Mouse (Mus musculus) heart, postnatal 0 days (tissue): ENCODE results near the gene Akr1b8. TPM values are rescaled to one million over a fixed set of nuclear protein-coding genes. Genes with fewer than 3 reads are reported as not detected.
A peak's percentile ranks its signal among the peaks of the same experiment; 100 is the strongest.
"Not testable (repeated sequence)": the region's sequence is repeated elsewhere in the genome, so short reads cannot be mapped to it uniquely, and the experiment has no call there.

Experiments used
- ATAC-seq: fragments of 200-750 bp; cut with Nextera tagmentation; 2 replicates; pipeline ENCODE4 v1.8.0; 2017; ENCODE audit warnings: low read depth, moderate number of reproducible peaks, moderate library complexity; ENCODE audit not compliant: insufficient read depth
- DNase-seq: peaks from one replicate; pipeline ENCODE4 v3.0.0-alpha.2; 2016; ENCODE audit warnings: low spot score
- H3K27ac ChIP-seq: fragments of 300-500 bp; sonication (generic); 2 replicates; pipeline ENCODE4 v1.5.1; 2014; ENCODE audit warnings: low read depth, mild to moderate bottlenecking
- H3K27me3 ChIP-seq: fragments of 300-500 bp; sonication (generic); 2 replicates; pipeline ENCODE4 v1.6.1; 2014; ENCODE audit warnings: low read length, mixed read lengths; ENCODE audit not compliant: control insufficient read depth, insufficient read depth
- H3K36me3 ChIP-seq: fragments of 300-500 bp; sonication (generic); replicated peaks from 2 replicates; pipeline ENCODE4 v1.6.1; 2014; ENCODE audit warnings: low read length, mixed read lengths; ENCODE audit not compliant: control insufficient read depth, insufficient read depth
- H3K4me1 ChIP-seq: fragments of 300-500 bp; sonication (generic); 2 replicates; pipeline ENCODE4 v1.6.1; 2014; ENCODE audit warnings: antibody characterized with exemption; ENCODE audit not compliant: control insufficient read depth, insufficient read depth
- H3K4me2 ChIP-seq: fragments of 300-500 bp; sonication (generic); 2 replicates; pipeline ENCODE4 v1.6.1; 2014; ENCODE audit warnings: low read depth, mild to moderate bottlenecking, low read length, moderate library complexity
- H3K4me3 ChIP-seq: fragments of 300-500 bp; sonication (generic); 2 replicates; pipeline ENCODE4 v1.5.1; 2014; ENCODE audit warnings: low read depth, low read length
- H3K9ac ChIP-seq: fragments of 300-500 bp; sonication (generic); replicated peaks from 2 replicates; pipeline ENCODE4 v1.6.1; 2014; ENCODE audit warnings: low read depth, low read length, mixed read lengths
- H3K9me3 ChIP-seq: fragments of 300-500 bp; sonication (generic); replicated peaks from 2 replicates; pipeline ENCODE4 v1.6.1; 2016; ENCODE audit warnings: low read length; ENCODE audit not compliant: control insufficient read depth
- CTCF ChIP-seq: IDR thresholded peaks from 2 replicates; pipeline ENCODE4 v1.5.1; 2016; ENCODE audit warnings: antibody characterized with exemption, control low read depth, low read depth
- EP300 ChIP-seq: IDR thresholded peaks from 2 replicates; pipeline ENCODE4 v1.6.1; 2016; ENCODE audit warnings: antibody characterized with exemption, low read depth
- WGBS: fragments of 180-500 bp; shearing (Covaris S2); extraction: QIAGEN DNeasy Blood & Tissue Kit; methylation state at CpG from one replicate; pipeline ENCODE4 v1.1.7; 2014; 5-methylcytosine and 5-hydroxymethylcytosine counted together
- polyA plus RNA-seq: library from polyadenylated mRNA; unstranded; fragments of >200 nt; fragmentation: Nextera tagmentation; extraction: Ambion mirVana; gene quantifications from 2 replicates; pipeline ENCODE4 v1.2.1, GENCODE M21; 2015
- total RNA-seq: library from RNA; depleted of rRNA; stranded (reverse); fragments of >200 nt; gene quantifications from 2 replicates; pipeline ENCODE4 v1.2.3, GENCODE M21; 2014; ENCODE audit warnings: low replicate concordance; rRNA removed

Gene Akr1b8
- total and polyA plus RNA-seq, 2 experiments from 2014 or later, result 1.3 to 8.5 TPM

- DNase-seq (no peak), ATAC-seq (no peak)
- Histone ChIP-seq H3K4me3 (no peak overlapping the region), H3K4me2 (no peak overlapping the region), H3K4me1 (no peaks in the 10 kb centered on the region), H3K36me3 (no peaks in the 10 kb centered on the region), H3K27me3 (no peaks in the 10 kb centered on the region), H3K9me3 (no peaks in the 10 kb centered on the region), H3K9ac (no peak overlapping the region), H3K27ac (no peak overlapping the region)
- TF ChIP-seq EP300, result no peak
- no peak for TF ChIP-seq CTCF
- 90% methylated on average over 4 of the region's 4 CpGs for WGBS
Observed at GRCm38 (mm10) chr6:34406746-34407145, 52.8 kb downstream of the Akr1b8 start.

- DNase-seq (no peak), ATAC-seq (no peak)
- Histone ChIP-seq H3K4me3 (no peak overlapping the region), H3K27ac (no peak overlapping the region), H3K9ac (no peak overlapping the region), H3K27me3 (no peaks in the 10 kb centered on the region), H3K4me2 (no peak overlapping the region), H3K36me3 (no peaks in the 10 kb centered on the region), H3K4me1 (no peaks in the 10 kb centered on the region), H3K9me3 (no peaks in the 10 kb centered on the region)
- 86% methylated on average over 10 of the region's 10 CpGs for whole genome bisulfite sequencing
- TF ChIP-seq CTCF (no peak), EP300 (no peak)
Observed at GRCm38 (mm10) chr6:34407403-34407802, 53.5 kb downstream of the Akr1b8 start.

GRCm38 (mm10) chr6:34412023-34412422 lies 58.1 kb downstream of the Akr1b8 start, which contains the start of gene Akr1b7:
TSS of gene Akr1b7 (plus strand) at chr6:34412334.
- peak; percentile 9 for DNase-seq
- 45% methylated on average over 6 of the region's 6 CpGs for WGBS
- no peaks in the 10 kb centered on the region for H3K27me3 ChIP-seq
- ATAC-seq, result no peak
- no peaks in the 10 kb centered on the region for H3K9me3 ChIP-seq
- TF ChIP-seq CTCF, result no peak
- no peak for TF ChIP-seq EP300
- H3K4me2 ChIP-seq, result no peak within 1 kb of the TSS
- H3K4me1 ChIP-seq, result no peaks in the 10 kb centered on the region
- no peak within 1 kb of the TSS for H3K27ac ChIP-seq
- no peak within 1 kb of the TSS for H3K9ac ChIP-seq
- H3K36me3 ChIP-seq, result no peaks in the 10 kb centered on the region
- H3K4me3 ChIP-seq, result no peak within 1 kb of the TSS

- H3K27me3 ChIP-seq, result no peaks in the 10 kb centered on the region
- WGBS, result 60% methylated on average over 1 of the region's 1 CpGs
- no peak overlapping the region for H3K4me2 ChIP-seq
- no peaks in the 10 kb centered on the region for H3K36me3 ChIP-seq
- TF ChIP-seq EP300 (no peak), CTCF (no peak)
- H3K4me3 ChIP-seq, result no peak overlapping the region
- no peak overlapping the region for H3K9ac ChIP-seq
- no peaks in the 10 kb centered on the region for H3K4me1 ChIP-seq
- H3K9me3 ChIP-seq, result no peaks in the 10 kb centered on the region
- DNase-seq (no peak), ATAC-seq (no peak)
- H3K27ac ChIP-seq, result no peak overlapping the region
Observed at GRCm38 (mm10) chr6:34412688-34413087, 58.8 kb downstream of the Akr1b8 start.

GRCm38 (mm10) chr6:34413386-34413785 lies 59.5 kb downstream of the Akr1b8 start:
- H3K9me3 ChIP-seq, H3K4me1 ChIP-seq, H3K9ac ChIP-seq, H3K4me3 ChIP-seq, H3K27ac ChIP-seq, DNase-seq, H3K4me2 ChIP-seq, ATAC-seq, H3K27me3 ChIP-seq, H3K36me3 ChIP-seq: not testable (repeated sequence)
- WGBS, result 38% methylated on average over 1 of the region's 1 CpGs

GRCm38 (mm10) chr6:34416521-34416920 lies 62.6 kb downstream of the Akr1b8 start:
- no peaks in the 10 kb centered on the region for H3K36me3 ChIP-seq
- no peaks in the 10 kb centered on the region for H3K9me3 ChIP-seq
- H3K4me1 ChIP-seq, result no peaks in the 10 kb centered on the region
- no peaks in the 10 kb centered on the region for H3K27me3 ChIP-seq
- no peak overlapping the region for H3K9ac ChIP-seq
- H3K4me2 ChIP-seq, result no peak overlapping the region
- 92% methylated on average over 2 of the region's 2 CpGs for WGBS
- no peak overlapping the region for H3K4me3 ChIP-seq
- TF ChIP-seq EP300 (no peak), CTCF (no peak)
- no peak for DNase-seq
- ATAC-seq, result no peak
- H3K27ac ChIP-seq, result no peak overlapping the region

Other genes with a start within 250 kb of the Akr1b8 start
- 9.0 and 12.7 TPM in 2 replicates for gene Slc35b4, start 177.0 kb upstream of the Akr1b8 start, total RNA-seq
- 14.5 and 14.6 TPM in 2 replicates for gene Slc35b4, start 177.0 kb upstream of the Akr1b8 start, polyA plus RNA-seq
- gene Akr1b3, start 36.6 kb upstream of the Akr1b8 start, total RNA-seq, result 142 and 175 TPM in 2 replicates
- gene Akr1b3, start 36.6 kb upstream of the Akr1b8 start, polyA plus RNA-seq, result 163 and 165 TPM in 2 replicates
- 58.1 and 67.8 TPM in 2 replicates for gene Akr1b10, start 30.1 kb downstream of the Akr1b8 start, total RNA-seq
- 69.7 and 75.3 TPM in 2 replicates for gene Akr1b10, start 30.1 kb downstream of the Akr1b8 start, polyA plus RNA-seq
- gene Akr1b7, start 58.2 kb downstream of the Akr1b8 start, total RNA-seq, result 0.27 TPM in 1 of 2 replicates, not detected in the other
- 0.08 and 0.31 TPM in 2 replicates for gene Akr1b7, start 58.2 kb downstream of the Akr1b8 start, polyA plus RNA-seq
- gene Bpgm, start 122.1 kb downstream of the Akr1b8 start, total RNA-seq, result 21.6 and 29.2 TPM in 2 replicates
- gene Bpgm, start 122.1 kb downstream of the Akr1b8 start, polyA plus RNA-seq, result 20.4 and 26.3 TPM in 2 replicates
- gene Cald1, start 244.4 kb downstream of the Akr1b8 start, total RNA-seq, result 29.2 and 56.6 TPM in 2 replicates
- gene Cald1, start 244.4 kb downstream of the Akr1b8 start, polyA plus RNA-seq, result 105 and 106 TPM in 2 replicates